Mouse (Mus musculus) embryonic facial prominence, embryonic 12.5 days (tissue): ENCODE results near the gene Rhbdd2. TPM values are rescaled to one million over a fixed set of nuclear protein-coding genes. Genes with fewer than 3 reads are reported as not detected.

Experiments used
- ATAC-seq: fragments of 200-750 bp; cut with Nextera tagmentation; 2 replicates; pipeline ENCODE4 v1.8.0; 2017; ENCODE audit not compliant: insufficient number of reproducible peaks, insufficient read depth, low FRiP score, low TSS enrichment
- H3K27ac ChIP-seq: fragments of 300-500 bp; sonication (generic); 2 replicates; pipeline ENCODE4 v1.5.1; 2016; ENCODE audit warnings: mild to moderate bottlenecking
- H3K27me3 ChIP-seq: fragments of 300-500 bp; sonication (generic); 2 replicates; pipeline ENCODE4 v1.6.1; 2016; ENCODE audit warnings: mild to moderate bottlenecking, moderate library complexity
- H3K36me3 ChIP-seq: fragments of 300-500 bp; sonication (generic); 2 replicates; pipeline ENCODE4 v1.6.1; 2016; ENCODE audit warnings: mild to moderate bottlenecking
- H3K4me1 ChIP-seq: fragments of 300-500 bp; sonication (generic); 2 replicates; pipeline ENCODE4 v1.6.1; 2016
- H3K4me2 ChIP-seq: fragments of 300-500 bp; sonication (generic); replicated peaks from 2 replicates; pipeline ENCODE4 v1.6.1; 2016; ENCODE audit warnings: mild to moderate bottlenecking, moderate library complexity
- H3K4me3 ChIP-seq: fragments of 300-500 bp; sonication (generic); 2 replicates; pipeline ENCODE4 v1.5.1; 2016; ENCODE audit warnings: mild to moderate bottlenecking
- H3K9ac ChIP-seq: fragments of 300-500 bp; sonication (generic); 2 replicates; pipeline ENCODE4 v1.6.1; 2016; ENCODE audit warnings: mild to moderate bottlenecking, moderate library complexity
- H3K9me3 ChIP-seq: fragments of 300-500 bp; sonication (generic); 2 replicates; pipeline ENCODE4 v1.6.1; 2016; ENCODE audit warnings: mild to moderate bottlenecking, moderate library complexity
- WGBS: fragments of 180-500 bp; shearing (Covaris S2); methylation state at CpG from one replicate; pipeline ENCODE4 v1.1.7; 2016; 5-methylcytosine and 5-hydroxymethylcytosine counted together
- polyA plus RNA-seq: library from polyadenylated mRNA; unstranded; fragments of >200 nt; fragmentation: Nextera tagmentation; extraction: Ambion mirVana; gene quantifications from 2 replicates; pipeline ENCODE4 v1.2.1, GENCODE M21; 2016

Gene Rhbdd2
- polyA plus RNA-seq, 1 experiment from 2014 or later = 49.1 TPM

DNA sequence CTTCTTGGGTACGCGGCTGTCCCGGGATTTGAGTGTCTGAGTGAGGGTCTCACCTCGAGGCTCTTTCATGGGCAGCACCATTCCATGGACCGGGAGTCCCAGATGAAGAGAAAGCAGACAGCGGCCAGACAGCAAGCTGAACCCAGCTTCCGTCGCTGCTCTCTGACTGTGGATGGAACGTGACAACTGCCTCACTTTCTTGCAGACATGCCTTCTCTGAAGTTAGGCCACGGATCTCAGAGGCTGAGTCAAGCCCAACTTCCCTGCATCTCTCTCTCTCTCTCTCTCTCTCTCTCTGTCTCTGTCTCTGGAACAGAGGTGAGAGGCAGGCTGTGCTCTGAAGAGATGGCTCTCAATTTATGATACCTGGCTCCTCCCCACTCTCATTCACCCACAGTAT, 3.5 kb upstream of the Rhbdd2 start:
- Histone ChIP-seq H3K4me3 (no peak overlapping the region), H3K4me2 (no peak overlapping the region), H3K9me3 (no peaks in the 10 kb centered on the region), H3K9ac (no peak overlapping the region), H3K4me1 (peaks cover 8% of the 10 kb centered on the region; the same call in 1 of the 2 replicates), H3K36me3 (no peaks in the 10 kb centered on the region), H3K27ac (no peak overlapping the region), H3K27me3 (no peaks in the 10 kb centered on the region)
- ATAC-seq = no peak
- 50% methylated on average over 10 of the region's 10 CpGs for WGBS

DNA sequence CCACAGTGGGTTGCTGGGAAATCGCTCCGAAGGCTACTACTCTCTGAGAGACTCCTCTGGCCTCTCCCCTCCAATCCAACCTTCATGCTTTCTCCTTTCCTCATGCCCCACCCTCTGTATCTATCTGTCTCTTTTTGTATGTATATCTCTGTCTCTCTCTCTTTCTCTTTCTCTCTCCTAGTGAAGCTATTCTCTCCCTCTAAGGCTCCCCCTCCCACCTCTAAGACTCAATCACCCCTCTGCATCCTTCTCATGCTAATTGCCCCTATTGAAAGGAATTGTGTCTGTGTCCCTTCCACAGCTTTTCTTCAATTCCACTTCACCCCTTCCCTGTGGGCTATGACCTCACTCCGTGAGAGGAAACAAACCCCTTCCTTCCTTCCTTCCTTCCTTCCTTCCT, 3.0 kb upstream of the Rhbdd2 start:
- H3K4me1 ChIP-seq = peaks cover 8% of the 10 kb centered on the region; the same call in 1 of the 2 replicates
- no peak overlapping the region for H3K27ac ChIP-seq
- H3K4me3 ChIP-seq = no peak overlapping the region
- H3K9ac ChIP-seq = no peak overlapping the region
- no peaks in the 10 kb centered on the region for H3K9me3 ChIP-seq
- H3K36me3 ChIP-seq = no peaks in the 10 kb centered on the region
- no peak for ATAC-seq
- H3K4me2 ChIP-seq = no peak overlapping the region
- 82% methylated on average over 3 of the region's 3 CpGs for WGBS
- no peaks in the 10 kb centered on the region for H3K27me3 ChIP-seq

DNA sequence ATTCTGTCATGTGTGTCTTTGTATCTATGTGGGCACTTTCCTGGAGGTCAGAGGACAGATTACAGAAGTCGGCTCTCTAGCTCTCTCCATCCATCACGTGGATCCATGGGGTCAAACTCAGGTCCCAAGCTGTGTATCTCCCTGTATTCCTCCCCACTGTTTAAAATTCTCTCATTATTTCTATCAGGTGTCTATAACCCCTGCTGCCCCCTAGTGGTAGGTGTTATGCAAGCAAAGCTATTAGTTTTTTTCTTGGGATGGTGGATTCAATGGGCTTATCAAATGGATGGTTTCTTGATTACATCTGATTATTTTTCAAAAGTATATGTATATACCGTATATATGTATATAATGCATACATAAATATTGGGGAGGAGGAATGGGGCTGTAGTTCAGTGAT, 1.8 kb upstream of the Rhbdd2 start:
- no peaks in the 10 kb centered on the region for H3K9me3 ChIP-seq
- ATAC-seq = no peak
- H3K4me1 ChIP-seq = peaks cover 8% of the 10 kb centered on the region; the same call in 1 of the 2 replicates
- H3K4me2 ChIP-seq = no peak overlapping the region
- H3K27ac ChIP-seq = no peak overlapping the region
- WGBS = 26% methylated on average over 3 of the region's 3 CpGs
- peaks cover 7% of the 10 kb centered on the region for H3K36me3 ChIP-seq
- no peak overlapping the region for H3K9ac ChIP-seq
- no peaks in the 10 kb centered on the region for H3K27me3 ChIP-seq
- H3K4me3 ChIP-seq = no peak overlapping the region

DNA sequence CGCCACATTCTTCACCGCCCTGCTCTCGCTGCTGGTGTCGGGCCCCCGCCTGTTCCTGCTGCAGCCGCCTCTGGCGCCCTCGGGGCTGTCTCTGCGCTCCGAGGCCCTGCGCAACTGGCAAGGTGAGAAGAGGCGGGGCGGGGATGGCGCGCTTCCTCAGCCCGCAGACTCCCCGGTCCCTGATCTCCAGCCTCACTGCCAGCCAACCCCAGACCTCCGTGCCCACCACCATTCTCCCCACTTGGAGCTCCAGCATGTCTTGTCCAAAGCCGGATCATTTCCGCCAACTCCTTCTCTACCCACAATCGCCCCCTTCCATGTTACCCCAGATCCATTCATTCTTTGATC, 353 bp downstream of the Rhbdd2 start:
- ATAC-seq = peak; percentile 76; the same call in 1 of the 2 replicates
- Histone ChIP-seq H3K4me3 (peak overlapping the region; percentile 80), H3K4me2 (peak overlapping the region; percentile 69), H3K27me3 (no peaks in the 10 kb centered on the region), H3K27ac (peak overlapping the region; percentile 89), H3K4me1 (peaks cover 8% of the 10 kb centered on the region; the same call in 1 of the 2 replicates), H3K36me3 (peaks cover 25% of the 10 kb centered on the region), H3K9ac (peak overlapping the region; percentile 89), H3K9me3 (no peaks in the 10 kb centered on the region)
- WGBS = 0% methylated on average over 19 of the region's 21 CpGs

DNA sequence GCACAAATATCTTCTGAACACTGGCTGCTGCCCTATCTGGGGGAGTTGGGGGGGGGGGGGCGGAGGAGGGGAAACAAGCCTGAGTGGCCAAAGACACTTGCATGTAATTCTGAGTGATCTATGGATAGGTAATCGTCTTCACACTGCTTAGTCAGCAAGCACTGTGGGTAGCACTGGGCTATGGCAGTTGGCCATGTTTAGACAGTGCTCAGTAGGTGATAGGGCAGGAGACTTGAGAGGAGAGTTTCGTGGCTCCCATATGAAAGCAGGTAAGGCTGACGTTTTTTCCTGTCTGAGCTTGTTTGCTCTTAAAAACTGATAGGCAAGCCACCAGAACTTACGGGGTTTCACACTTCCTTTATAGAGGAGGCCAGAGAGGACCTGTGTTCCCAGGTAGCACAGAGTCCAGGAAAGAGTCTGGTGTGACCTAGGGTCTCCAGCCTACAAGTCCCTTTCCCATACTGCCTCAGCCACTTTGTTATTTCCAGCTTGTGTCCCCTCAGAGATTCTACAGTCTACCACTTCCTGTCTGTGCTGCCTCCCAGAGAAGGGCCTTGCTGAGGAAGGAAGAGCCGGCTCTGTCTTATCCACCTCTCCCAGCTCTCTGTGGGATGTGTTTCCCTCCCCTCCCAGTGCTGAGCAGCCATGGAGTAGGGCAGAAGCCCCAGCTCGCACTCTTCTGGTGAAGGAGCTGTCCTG, 7.5 kb downstream of the Rhbdd2 start:
- Histone ChIP-seq H3K27me3 (no peaks in the 10 kb centered on the region), H3K9ac (no peak overlapping the region), H3K4me1 (no peaks in the 10 kb centered on the region), H3K27ac (no peak overlapping the region), H3K4me2 (no peak overlapping the region), H3K4me3 (no peak overlapping the region), H3K36me3 (peaks cover 62% of the 10 kb centered on the region), H3K9me3 (no peaks in the 10 kb centered on the region)
- no peak for ATAC-seq
- WGBS = 74% methylated on average over 7 of the region's 7 CpGs

DNA sequence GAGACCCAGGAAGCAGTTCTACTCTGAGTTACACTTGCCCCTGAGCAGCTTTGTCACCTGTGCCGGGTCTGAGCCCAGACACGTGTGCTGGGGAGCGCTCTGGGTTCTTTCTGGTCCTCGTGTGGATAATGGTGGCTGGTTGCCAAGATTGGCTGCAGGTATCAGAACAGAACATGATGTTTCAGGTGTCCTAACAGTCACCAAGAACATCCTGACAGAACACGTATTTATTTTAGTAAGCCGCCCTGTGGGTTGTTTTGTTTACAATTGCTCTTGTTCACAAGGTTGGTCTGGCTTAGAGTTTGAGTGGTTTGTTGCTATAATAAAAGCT, 8.0 kb downstream of the Rhbdd2 start:
- WGBS = 89% methylated on average over 6 of the region's 6 CpGs
- Histone ChIP-seq H3K9ac (no peak overlapping the region), H3K4me1 (no peaks in the 10 kb centered on the region), H3K27ac (no peak overlapping the region), H3K36me3 (peaks cover 57% of the 10 kb centered on the region), H3K4me3 (no peak overlapping the region), H3K27me3 (no peaks in the 10 kb centered on the region), H3K9me3 (no peaks in the 10 kb centered on the region), H3K4me2 (no peak overlapping the region)
- ATAC-seq = no peak

DNA sequence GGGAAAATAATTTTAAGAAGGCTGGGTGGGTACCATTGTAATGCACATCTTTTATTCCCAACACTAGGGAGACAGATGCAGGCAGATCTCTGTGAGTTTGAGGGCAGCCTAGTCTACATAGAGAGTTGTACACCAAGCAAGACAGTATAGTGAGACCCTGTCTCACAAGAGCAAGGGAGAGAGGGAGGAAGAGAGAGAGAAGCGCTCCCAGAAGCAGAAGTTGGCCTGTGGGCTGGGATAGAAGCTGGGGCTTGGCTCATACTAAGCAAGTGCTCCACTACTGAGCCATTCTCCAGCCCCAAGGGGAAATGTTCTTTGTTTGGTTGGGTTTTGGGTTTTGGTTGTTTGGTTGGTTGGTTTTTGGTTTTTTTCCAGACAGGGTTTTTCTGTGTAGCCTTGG, 8.6 kb downstream of the Rhbdd2 start:
- Histone ChIP-seq H3K4me1 (no peaks in the 10 kb centered on the region), H3K4me3 (no peak overlapping the region), H3K9me3 (no peaks in the 10 kb centered on the region), H3K4me2 (no peak overlapping the region), H3K27me3 (no peaks in the 10 kb centered on the region), H3K27ac (no peak overlapping the region), H3K9ac (no peak overlapping the region), H3K36me3 (peaks cover 51% of the 10 kb centered on the region)
- 94% methylated on average over 1 of the region's 1 CpGs for WGBS
- ATAC-seq = no peak

DNA sequence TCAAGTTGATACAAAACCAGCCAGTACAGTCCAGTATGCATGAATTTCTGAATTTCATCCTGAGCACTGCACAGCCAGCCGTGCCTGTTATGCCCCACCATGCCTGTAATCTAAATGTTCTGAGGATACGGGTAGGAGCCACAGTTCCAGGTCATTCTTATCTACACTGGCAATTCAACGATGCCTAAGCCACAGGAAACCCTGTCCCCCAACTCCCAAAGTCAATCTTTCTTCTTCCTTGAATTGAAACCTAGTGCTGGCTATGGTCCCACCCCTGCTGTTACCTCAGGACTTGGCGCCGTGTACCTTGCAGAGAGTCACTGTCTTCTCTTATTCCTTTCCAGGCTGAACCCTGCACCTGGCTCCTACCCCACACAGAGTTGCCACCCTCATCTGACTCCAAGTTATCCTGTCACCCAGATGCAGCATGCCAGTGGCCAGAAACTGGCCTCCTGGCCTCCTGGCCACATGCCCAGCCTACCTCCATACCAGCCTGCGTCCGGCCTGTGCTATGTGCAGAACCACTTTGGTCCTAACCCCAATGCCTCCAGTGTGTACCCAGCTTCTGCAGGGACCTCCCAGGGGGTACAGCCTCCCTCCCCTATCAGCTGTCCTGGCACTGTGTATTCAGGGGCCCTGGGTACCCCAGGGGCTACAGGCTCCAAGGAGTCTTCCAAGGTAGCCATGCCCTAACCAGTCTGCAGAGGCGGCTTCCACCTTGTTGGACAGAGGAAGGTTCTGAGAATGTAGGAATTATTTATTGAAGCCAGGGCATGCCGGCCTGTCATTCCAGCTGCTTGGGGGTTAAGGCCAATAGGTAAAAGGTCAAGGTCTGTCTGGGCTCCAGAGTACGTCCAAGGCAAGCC, 10.5 kb downstream of the Rhbdd2 start:
- H3K36me3 ChIP-seq = peaks cover 35% of the 10 kb centered on the region

DNA sequence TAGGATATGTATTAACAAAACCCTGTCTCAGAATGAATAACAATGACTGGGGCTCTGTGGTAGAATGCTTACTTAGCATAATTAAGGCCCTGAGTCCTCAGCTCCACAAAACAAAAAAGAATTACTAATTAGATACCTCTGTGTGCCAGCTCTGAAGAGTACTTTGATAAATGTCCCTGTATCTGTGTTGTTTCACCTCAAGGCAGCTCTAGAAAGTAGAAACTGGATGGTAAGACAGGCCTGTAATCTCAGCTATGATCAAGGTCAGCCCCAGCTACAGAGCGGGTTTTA, 11.1 kb downstream of the Rhbdd2 start:
- H3K27me3 ChIP-seq = no peaks in the 10 kb centered on the region
- H3K4me1 ChIP-seq = no peaks in the 10 kb centered on the region
- H3K36me3 ChIP-seq = peaks cover 30% of the 10 kb centered on the region
- no peak overlapping the region for H3K27ac ChIP-seq
- no peak overlapping the region for H3K4me3 ChIP-seq
- WGBS = 92% methylated on average over 1 of the region's 1 CpGs
- no peak for ATAC-seq
- H3K9me3 ChIP-seq = no peaks in the 10 kb centered on the region
- no peak overlapping the region for H3K4me2 ChIP-seq
- H3K9ac ChIP-seq = no peak overlapping the region

More for the DNA sequence above, 10.5 kb downstream of the Rhbdd2 start:
- no peak overlapping the region for H3K4me3 ChIP-seq
- H3K9ac ChIP-seq = no peak overlapping the region
- no peaks in the 10 kb centered on the region for H3K27me3 ChIP-seq
- no peaks in the 10 kb centered on the region for H3K4me1 ChIP-seq
- no peak for ATAC-seq
- 84% methylated on average over 10 of the region's 10 CpGs for WGBS
- no peak overlapping the region for H3K4me2 ChIP-seq
- H3K9me3 ChIP-seq = no peaks in the 10 kb centered on the region
- H3K27ac ChIP-seq = no peak overlapping the region

DNA sequence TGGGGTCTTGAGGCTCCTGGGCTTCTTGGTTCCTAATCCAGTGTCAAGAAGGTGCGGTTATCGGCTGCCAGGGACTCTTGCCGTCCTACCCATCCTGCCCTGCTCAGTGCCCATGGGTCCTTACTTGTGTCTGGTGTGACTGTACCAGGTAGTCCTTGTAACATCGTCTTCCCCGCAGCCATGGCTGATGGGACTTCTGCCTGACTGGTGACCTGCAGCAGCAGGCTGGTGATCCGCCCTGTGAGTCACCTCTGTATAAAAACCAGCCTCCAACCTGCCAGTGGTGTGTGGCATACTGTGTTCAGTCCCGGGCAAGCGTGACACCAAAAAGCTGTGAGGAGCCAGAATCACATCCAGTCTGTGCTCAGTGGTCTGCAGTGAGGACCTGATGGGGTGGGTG, 11.5 kb downstream of the Rhbdd2 start:
- WGBS = 91% methylated on average over 8 of the region's 8 CpGs
- no peak overlapping the region for H3K9ac ChIP-seq
- H3K9me3 ChIP-seq = no peaks in the 10 kb centered on the region
- no peak overlapping the region for H3K4me2 ChIP-seq
- ATAC-seq = no peak
- no peak overlapping the region for H3K4me3 ChIP-seq
- H3K27ac ChIP-seq = no peak overlapping the region
- H3K36me3 ChIP-seq = peaks cover 27% of the 10 kb centered on the region
- H3K4me1 ChIP-seq = no peaks in the 10 kb centered on the region
- no peaks in the 10 kb centered on the region for H3K27me3 ChIP-seq

DNA sequence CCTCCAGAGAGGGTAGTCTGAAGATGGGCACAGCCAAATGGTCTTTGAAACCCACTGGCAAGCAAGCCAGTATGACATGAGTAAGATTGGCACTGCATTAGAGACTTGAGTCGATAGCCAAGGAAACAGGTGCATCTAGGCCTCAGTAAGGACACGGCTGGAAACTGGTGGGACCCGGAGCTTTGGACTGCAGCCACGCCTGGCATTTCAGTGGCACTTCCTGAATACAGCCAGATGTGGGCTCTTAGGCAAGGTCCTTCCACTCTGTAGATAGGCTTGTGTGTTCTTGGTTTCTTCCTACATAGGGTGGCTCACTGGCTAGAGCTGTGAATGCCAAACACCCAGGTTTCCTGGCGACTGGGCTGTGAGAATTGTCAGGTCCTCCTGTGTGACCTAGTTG, 12.9 kb downstream of the Rhbdd2 start:
- 0 out of 2 replicates have a peak overlapping the region, but pooled peaks have one; percentile 1 for H3K27ac ChIP-seq
- 81% methylated on average over 5 of the region's 5 CpGs for WGBS
- no peak for ATAC-seq

DNA sequence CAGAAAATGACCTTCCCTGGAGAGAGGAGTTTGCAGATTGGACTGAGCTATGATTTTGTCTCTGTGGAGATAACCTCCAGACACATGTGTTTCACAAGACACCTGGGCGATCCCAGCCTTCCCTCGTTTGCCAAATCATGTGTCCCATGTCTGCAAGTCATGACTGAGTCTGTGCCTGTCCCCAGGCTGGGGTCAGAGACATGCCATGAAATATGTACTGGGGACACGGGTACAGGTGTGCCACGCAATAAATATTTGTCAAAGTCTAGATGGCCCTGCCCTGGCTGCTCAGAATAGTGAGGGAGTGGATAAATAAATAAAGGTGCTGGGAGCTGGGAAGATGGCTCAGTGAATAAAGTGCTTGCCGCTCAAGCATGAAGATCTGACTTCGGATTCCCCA, 13.6 kb downstream of the Rhbdd2 start:
- no peaks in the 10 kb centered on the region for H3K4me1 ChIP-seq
- H3K9ac ChIP-seq = no peak overlapping the region
- H3K4me2 ChIP-seq = no peak overlapping the region
- WGBS = 87% methylated on average over 6 of the region's 6 CpGs
- H3K27me3 ChIP-seq = no peaks in the 10 kb centered on the region
- no peak overlapping the region for H3K27ac ChIP-seq
- no peak overlapping the region for H3K4me3 ChIP-seq
- no peaks in the 10 kb centered on the region for H3K9me3 ChIP-seq
- H3K36me3 ChIP-seq = peaks cover 13% of the 10 kb centered on the region; the same call in 1 of the 2 replicates
- ATAC-seq = no peak

More for the DNA sequence above, 12.9 kb downstream of the Rhbdd2 start:
- H3K4me1 ChIP-seq = no peaks in the 10 kb centered on the region
- H3K4me3 ChIP-seq = no peak overlapping the region
- no peaks in the 10 kb centered on the region for H3K9me3 ChIP-seq
- H3K36me3 ChIP-seq = peaks cover 15% of the 10 kb centered on the region
- H3K9ac ChIP-seq = no peak overlapping the region
- no peak overlapping the region for H3K4me2 ChIP-seq
- H3K27me3 ChIP-seq = no peaks in the 10 kb centered on the region
